Mouse (Mus musculus) spleen, postnatal 10 days (tissue): ENCODE results near the gene Gpkow.

Experiments
- DNase-seq, 2 experiments: peaks; one replicate each; pipeline ENCODE4 v3.0.0; 2021 to 2022; ENCODE audit warnings: low spot score in 2 of 2

Gpkow gene

DNA sequence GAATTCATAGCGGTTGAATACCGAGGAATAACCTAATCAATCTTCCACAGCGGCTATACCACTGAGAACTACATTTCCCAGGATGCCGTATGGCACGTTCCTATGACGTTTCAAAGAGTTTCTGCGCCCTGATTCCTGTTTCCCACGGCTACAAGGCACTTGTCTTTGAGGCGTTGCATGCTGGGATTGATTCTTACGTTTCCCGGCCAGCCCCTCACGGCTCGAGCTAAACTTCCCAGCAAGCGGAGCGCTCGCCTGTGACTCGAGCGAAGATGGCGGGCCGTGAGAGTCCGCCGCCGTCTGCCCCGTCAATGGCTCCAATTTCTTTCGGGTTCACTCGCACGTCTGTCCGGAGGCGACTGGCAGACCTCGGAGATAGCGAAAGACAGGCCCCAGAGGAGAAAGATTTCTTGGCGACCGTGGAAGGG, at the start of gene Gpkow:
Gpkow (plus strand) TSS at position 178 of the 428 bp plus-strand sequence.
- peak; percentile 60 to 85 for DNase-seq

DNA sequence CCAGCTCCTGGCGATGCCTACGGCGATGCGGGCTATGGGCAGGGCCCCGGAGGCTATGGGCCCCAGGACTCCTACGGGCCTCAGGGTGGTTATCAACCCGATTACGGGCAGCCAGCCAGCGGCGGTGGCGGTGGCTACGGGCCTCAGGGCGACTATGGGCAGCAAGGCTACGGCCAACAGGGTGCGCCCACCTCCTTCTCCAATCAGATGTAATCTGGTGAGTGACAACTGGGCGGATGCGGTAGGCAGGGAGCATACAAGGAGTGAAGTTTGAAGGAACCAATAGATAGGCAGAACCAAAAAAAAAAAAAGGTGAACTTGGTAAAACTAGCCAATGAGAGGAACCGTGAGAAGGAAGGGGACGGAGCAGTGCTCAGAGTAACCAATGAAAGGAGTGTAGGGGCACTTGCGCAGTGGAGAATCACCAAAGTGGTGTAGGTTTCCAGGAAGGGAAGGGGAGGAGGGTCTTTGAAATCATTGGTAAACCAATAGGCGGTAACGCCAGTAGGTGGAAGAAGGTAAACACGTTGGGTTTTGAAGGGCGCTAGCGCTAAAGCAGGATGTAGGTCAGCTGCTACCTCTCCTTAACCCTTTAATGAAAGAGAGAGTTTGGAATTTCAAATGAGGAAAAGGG, 48.1 kb upstream of the Gpkow start:
- peak; percentile 77 to 83 for DNase-seq

DNA sequence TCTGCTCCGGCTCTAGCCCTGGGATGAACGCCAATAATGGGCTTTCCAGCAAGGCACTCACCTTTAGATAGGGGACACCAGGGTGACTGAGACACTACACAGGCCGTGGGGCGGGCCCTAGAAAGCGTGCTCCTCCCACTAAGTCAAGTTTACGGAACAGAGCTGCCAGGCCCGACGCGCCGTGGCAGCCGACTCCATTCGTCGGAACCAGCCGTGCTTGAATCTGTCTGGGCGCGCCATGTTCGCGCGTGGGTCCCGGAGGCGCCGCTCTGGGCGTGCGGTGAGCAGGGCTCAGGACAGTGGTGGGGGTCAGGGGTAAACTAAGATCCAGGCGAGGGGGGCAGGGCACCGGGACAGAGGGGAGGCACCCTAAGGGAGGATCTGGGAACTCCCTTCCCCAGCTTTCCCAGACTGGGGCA, 39.7 kb upstream of the Gpkow start, which contains the start of gene Prickle3:
Prickle3 (plus strand) TSS at position 40 of the 419 bp plus-strand sequence.
- DNase-seq, result peak in 1 of 2 experiments; percentile 66

- DNase-seq, result no peak
Observed at GRCm38 (mm10) chrX:7658031-7658784, 38.7 kb upstream of the Gpkow start.

GRCm38 (mm10) chrX:7658785-7659589, 37.9 kb upstream of the Gpkow start:
- DNase-seq, result no peak

GRCm38 (mm10) chrX:7661086-7661485, 35.8 kb upstream of the Gpkow start:
- no peak for DNase-seq

GRCm38 (mm10) chrX:7662936-7663335, 34.0 kb upstream of the Gpkow start:
- no peak for DNase-seq

DNA sequence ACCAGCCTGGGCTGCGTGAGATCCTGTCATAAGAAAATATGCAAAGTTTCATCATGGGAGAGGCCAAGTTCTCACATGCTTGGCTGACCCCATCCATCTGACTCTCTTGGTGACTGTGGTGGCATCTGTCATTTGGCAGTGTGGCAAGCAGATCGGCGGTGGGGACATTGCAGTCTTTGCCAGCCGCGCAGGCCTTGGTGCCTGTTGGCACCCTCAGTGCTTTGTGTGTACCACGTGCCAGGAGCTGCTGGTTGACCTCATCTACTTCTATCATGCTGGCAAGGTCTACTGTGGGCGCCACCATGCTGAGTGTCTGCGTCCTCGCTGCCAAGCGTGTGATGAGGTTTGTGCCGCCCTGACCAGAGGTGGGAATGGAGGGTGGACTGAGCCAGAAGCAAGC, 32.1 kb upstream of the Gpkow start:
- no peak for DNase-seq

GRCm38 (mm10) chrX:7665739-7666502, 31.0 kb upstream of the Gpkow start:
- DNase-seq, result no peak

DNA sequence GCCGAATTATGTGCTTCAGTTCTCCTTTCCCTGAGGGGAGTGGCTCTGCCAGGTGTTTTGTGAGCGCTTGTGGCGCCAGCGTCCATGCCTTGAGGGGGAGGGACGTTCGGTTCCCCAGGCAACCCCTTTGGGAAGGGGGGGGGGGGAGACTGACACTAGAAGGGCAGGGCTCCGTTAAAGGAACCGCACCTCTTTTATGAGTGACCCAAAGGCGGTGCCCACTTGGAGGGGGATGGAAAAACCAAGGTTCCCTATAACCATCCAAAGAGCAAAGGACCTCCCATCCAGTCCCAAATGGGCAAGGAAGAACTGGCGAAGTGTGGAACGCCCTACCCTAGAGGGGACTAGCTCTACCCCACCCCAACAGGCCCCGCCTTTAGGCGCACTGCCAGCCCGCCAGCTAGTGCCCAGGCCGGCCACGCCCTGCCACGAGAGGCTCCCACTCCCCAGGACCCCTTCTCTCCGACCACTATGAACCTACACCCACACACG, 26.5 kb upstream of the Gpkow start:
- peak; percentile 61 to 75 for DNase-seq

GRCm38 (mm10) chrX:7670921-7671623, 25.9 kb upstream of the Gpkow start, which contains the start of gene Plp2:
TSS of gene Plp2 (minus strand) at chrX:7671390.
- peak in 1 of 2 experiments; percentile 39 for DNase-seq

- no peak for DNase-seq
Observed at GRCm38 (mm10) chrX:7672739-7673138, 24.2 kb upstream of the Gpkow start.

GRCm38 (mm10) chrX:7673578-7674281, 23.2 kb upstream of the Gpkow start:
- DNase-seq, result peak in 1 of 2 experiments; percentile 58

- DNase-seq, result peak in 1 of 2 experiments; percentile 35
Observed at GRCm38 (mm10) chrX:7674284-7675000, 22.5 kb upstream of the Gpkow start.

- no peak for DNase-seq
Observed at GRCm38 (mm10) chrX:7675001-7675380, 21.9 kb upstream of the Gpkow start.

DNA sequence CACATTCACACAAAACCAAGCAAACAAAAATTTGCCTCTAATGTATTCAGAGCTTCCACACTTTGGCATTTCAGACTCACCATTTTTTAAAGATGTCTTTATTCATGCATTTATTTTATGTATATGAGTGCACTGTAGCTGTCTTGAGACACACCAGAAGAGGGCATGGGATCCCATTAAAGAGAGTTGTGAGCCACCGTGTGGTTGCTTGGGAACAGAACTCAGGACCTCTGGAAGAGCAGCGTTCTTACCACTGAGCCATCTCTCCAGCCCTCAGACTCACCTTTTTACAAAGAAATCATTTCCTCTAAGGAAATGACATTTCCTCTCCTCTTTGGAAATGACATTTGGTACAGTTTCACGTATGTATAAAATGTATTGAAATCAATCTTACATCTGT, 17.9 kb upstream of the Gpkow start:
- DNase-seq, result no peak

- DNase-seq, result peak; percentile 72 to 90
Observed at GRCm38 (mm10) chrX:7679405-7680056, 17.4 kb upstream of the Gpkow start.

DNA sequence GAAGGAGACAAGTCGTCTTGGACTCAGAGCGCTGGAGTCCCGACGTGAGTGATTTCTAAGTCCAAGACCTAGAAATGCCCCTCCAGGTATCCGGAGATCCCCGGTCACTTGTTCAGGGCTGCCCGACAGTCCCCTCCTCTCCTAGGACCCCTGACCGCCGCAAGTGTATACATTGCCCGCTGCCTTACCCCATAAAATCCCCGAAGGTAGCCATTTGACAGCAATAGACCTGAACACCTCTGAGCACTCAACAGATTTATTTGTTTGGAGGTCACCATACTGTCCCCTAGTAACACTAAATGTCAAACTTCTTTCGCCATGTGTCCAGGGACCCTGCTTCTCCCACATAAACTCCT, 16.9 kb upstream of the Gpkow start:
- DNase-seq, result no peak

DNA sequence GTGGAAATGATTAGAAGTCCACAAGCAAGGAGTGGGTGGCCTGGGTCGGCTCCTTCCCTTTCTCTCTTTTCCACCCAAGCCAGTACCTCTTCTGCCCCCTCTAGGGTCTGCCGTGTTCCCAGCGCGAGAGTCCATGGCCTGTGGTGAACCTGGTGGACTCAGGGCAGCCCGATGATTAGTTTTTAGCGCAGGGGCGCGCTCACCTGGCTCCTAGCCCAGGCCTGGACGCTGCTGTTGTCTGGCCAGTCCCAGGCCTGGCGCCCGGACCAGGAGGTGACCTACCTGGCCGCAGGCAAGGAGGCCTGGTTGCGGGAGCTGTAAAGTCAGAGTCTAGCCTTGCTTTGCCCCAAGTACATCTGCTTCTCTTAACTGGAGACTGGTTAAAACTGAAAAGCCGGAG, 16.1 kb upstream of the Gpkow start, which contains the start of gene Magix:
Magix (minus strand) TSS at position 388 of the 400 bp plus-strand sequence.
- no peak for DNase-seq
